Mouse (Mus musculus): ENCODE data around the gene Tmem222.

Gene Tmem222

GRCm38 (mm10) chr4:133294084-133294483 lies 16.5 kb upstream of the Tmem222 start:
- POLR2A ChIA-PET, result interaction anchor here in 3 of 4 experiments (0.6 to 3.6 kb wide), 21 partner anchors 8 to 338 kb away, joined by 3 to 19 read pairs (median 5); partner anchors contain the start of genes Wdtc1 (in 3 of the 3), Gpr3 (in 1 of the 3), Map3k6 (in 1 of the 3) and Slc9a1 (in 1 of the 3)
- CTCF ChIA-PET, result interaction anchor here (0.5 to 2.9 kb wide), 18 partner anchors 8 to 347 kb away, joined by 3 to 17 read pairs (median 6); partner anchors contain the start of gene Tent5b (in 1 of the 4)

- ChIA-PET CTCF (interaction anchor here (0.5 to 2.9 kb wide), 40 partner anchors 8 to 648 kb away, joined by 3 to 17 read pairs (median 4); partner anchors contain the start of genes Tent5b (in 1 of the 4) and Tmem222 (in 1 of the 4)), POLR2A (interaction anchor here in 3 of 4 experiments (0.5 to 3.6 kb wide), 40 partner anchors 8 to 497 kb away, joined by 3 to 19 read pairs (median 4); partner anchors contain the start of genes Wdtc1 (in 3 of the 3), Tmem222 (in 2 of the 3), Gpr3 (in 1 of the 3) and Map3k6 (in 1 of the 3))
These were observed 15.6 kb upstream of the Tmem222 start for GRCm38 (mm10) chr4:133292901-133293843.

DNA sequence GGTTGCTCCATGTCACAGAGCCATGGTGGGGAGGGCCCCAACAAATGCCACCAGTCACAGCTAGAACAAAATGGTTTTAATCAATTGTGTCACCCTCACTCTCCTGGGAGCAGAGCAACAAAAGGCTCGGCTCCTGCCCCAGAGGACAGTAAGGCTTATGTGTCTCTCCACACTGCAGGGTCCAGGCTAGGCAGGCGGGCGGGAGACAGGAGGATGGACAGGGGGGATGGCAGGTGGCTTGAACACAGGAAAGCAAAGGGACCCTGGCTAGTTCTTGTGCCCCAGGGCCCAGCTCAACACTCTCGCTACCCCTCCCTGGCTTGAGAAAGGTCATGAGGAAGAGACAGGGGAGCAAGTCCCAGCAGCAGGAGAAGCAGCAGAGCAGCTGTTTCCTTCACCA lies 14.8 kb upstream of the Tmem222 start:
- ChIA-PET POLR2A (interaction anchor here in 3 of 4 experiments (0.5 to 3.6 kb wide), 28 partner anchors 7 to 496 kb away, joined by 3 to 19 read pairs (median 5); partner anchors contain the start of genes Tmem222 (in 2 of the 3), Wdtc1 (in 2 of the 3), Gpr3 (in 1 of the 3) and Slc9a1 (in 1 of the 3)), CTCF (interaction anchor here (0.6 to 2.9 kb wide), 20 partner anchors 9 to 473 kb away, joined by 3 to 17 read pairs (median 6); partner anchors contain the start of gene Tmem222 (in 1 of the 4))

- POLR2A ChIA-PET, result interaction anchor here in 2 of 4 experiments (0.5 to 3.6 kb wide), 4 partner anchors 9 to 170 kb away, joined by 3 to 19 read pairs (median 4); no protein-coding TSS in a partner anchor
- CTCF ChIA-PET, result interaction anchor here in 2 of 4 experiments (0.6 to 2.8 kb wide), 4 partner anchors 11 to 279 kb away, joined by 3 to 17 read pairs (median 4); no protein-coding TSS in a partner anchor
These were observed 13.7 kb upstream of the Tmem222 start for GRCm38 (mm10) chr4:133291255-133291654.

GRCm38 (mm10) chr4:133286476-133287077 lies 9.0 kb upstream of the Tmem222 start:
- POLR2A ChIA-PET, result interaction anchor here (0.6 to 2.6 kb wide), 24 partner anchors 9 to 307 kb away, joined by 3 to 15 read pairs (median 4); partner anchors contain the start of genes Tmem222 (in 3 of the 4) and Wdtc1 (in 1 of the 4)
- CTCF ChIA-PET, result interaction anchor here in 3 of 4 experiments (0.5 to 3.5 kb wide), 12 partner anchors 11 to 341 kb away, joined by 3 to 13 read pairs (median 5); no protein-coding TSS in a partner anchor

- CTCF ChIA-PET, result interaction anchor here (0.5 to 3.5 kb wide), 16 partner anchors 9 to 500 kb away, joined by 3 to 13 read pairs (median 5); no protein-coding TSS in a partner anchor
- POLR2A ChIA-PET, result interaction anchor here (0.6 to 2.6 kb wide), 22 partner anchors 9 to 306 kb away, joined by 3 to 15 read pairs (median 4); partner anchors contain the start of genes Tmem222 (in 3 of the 4) and Wdtc1 (in 1 of the 4)
These were observed 8.4 kb upstream of the Tmem222 start for GRCm38 (mm10) chr4:133285950-133286349.

DNA sequence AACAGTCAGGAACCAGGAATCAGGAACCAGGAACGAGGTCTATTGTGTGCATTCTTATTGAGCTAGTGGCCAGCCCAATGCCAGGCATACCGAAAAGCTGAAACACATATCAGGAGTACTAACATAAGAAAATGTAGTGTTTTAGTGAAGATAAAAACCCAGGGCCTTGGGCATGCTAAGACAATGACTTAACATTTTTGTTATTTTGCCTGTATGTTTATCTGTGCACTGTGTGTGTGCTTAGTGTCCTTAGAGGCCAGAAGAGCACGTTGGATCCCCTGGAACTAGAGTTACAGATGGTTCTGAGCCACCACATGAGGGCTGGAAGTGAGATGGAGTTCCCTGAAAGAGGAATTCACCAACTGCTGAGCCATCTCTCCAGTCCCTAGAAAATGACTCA lies 7.7 kb upstream of the Tmem222 start:
- ChIA-PET POLR2A (interaction anchor here in 3 of 4 experiments (0.5 to 2.6 kb wide), 19 partner anchors 8 to 264 kb away, joined by 3 to 15 read pairs (median 4); partner anchors contain the start of genes Tmem222 (in 2 of the 3) and Wdtc1 (in 2 of the 3)), CTCF (interaction anchor here in 3 of 4 experiments (0.5 to 3.5 kb wide), 12 partner anchors 9 to 340 kb away, joined by 3 to 13 read pairs (median 6); partner anchors contain the start of gene Slc9a1 (in 1 of the 3))

DNA sequence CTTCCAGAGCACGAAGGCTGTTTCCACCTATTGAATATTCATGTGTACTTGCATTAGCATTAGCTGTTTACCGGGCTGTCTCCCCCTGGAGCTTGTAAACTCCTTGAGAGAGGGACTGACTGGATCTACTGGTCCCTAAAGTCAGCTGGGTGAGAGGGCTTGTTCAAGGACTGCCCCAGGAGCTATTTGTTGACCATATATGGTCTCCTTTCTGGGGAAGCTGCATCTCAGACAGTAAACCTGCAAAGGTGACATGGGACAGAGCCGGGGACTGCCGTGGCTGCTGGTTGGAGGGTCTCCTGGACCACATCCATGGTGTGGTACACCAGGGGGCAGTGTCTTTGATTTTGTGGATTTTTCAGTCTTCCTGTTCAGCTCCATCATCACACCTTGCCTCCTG lies 5.1 kb upstream of the Tmem222 start:
- ChIA-PET CTCF (interaction anchor here (0.6 to 3.5 kb wide), 17 partner anchors 10 to 337 kb away, joined by 3 to 21 read pairs (median 3); partner anchors contain the start of gene Slc9a1 (in 1 of the 4)), POLR2A (interaction anchor here (0.6 to 3.4 kb wide), 21 partner anchors 10 to 263 kb away, joined by 3 to 19 read pairs (median 4); partner anchors contain the start of genes Nudc (in 1 of the 4), Tent5b (in 1 of the 4) and Wdtc1 (in 1 of the 4))

DNA sequence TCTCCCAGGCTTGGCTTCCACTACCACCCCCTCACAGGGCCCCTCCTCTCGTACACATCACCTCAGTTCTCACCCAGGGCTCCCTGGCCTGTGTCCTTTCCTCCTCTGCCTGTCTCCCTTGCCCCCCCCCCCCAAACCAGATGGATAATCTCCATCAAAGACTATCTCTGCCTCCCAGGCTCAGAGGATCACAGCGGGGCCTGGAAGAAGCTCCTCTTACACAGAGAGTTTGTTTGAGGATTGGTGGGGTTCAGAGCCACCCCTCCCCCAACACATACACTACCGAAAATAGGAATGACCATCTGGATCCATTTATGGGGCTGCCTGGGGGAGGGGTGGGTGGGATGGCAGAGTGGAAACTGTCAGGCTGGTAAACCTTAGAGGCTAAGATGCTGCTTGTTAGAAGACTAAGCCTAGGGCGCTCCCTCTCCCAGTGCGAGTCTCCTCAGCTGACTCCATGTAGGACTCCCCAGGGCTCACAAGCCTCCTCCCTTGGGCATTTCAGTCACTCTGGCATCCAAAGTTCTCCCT lies 4.4 kb upstream of the Tmem222 start:
- CTCF ChIA-PET, result interaction anchor here (0.6 to 3.5 kb wide), 21 partner anchors 11 to 1465 kb away, joined by 3 to 21 read pairs (median 3); partner anchors contain the start of gene Slc9a1 (in 1 of the 4)
- POLR2A ChIA-PET, result interaction anchor here (0.6 to 3.4 kb wide), 28 partner anchors 9 to 529 kb away, joined by 3 to 19 read pairs (median 4); partner anchors contain the start of genes Nr0b2 (in 1 of the 4), Nudc (in 1 of the 4), Sytl1 (in 1 of the 4) and Tent5b (in 1 of the 4)

- ChIA-PET CTCF (interaction anchor here (0.7 to 3.5 kb wide), 12 partner anchors 12 to 1465 kb away, joined by 3 to 21 read pairs (median 4); no protein-coding TSS in a partner anchor), POLR2A (interaction anchor here in 3 of 4 experiments (0.7 to 3.4 kb wide), 13 partner anchors 11 to 272 kb away, joined by 3 to 19 read pairs (median 4); partner anchors contain the start of genes Nr0b2 (in 1 of the 3), Nudc (in 1 of the 3) and Sytl1 (in 1 of the 3))
These were observed 3.9 kb upstream of the Tmem222 start for GRCm38 (mm10) chr4:133281513-133281912.

DNA sequence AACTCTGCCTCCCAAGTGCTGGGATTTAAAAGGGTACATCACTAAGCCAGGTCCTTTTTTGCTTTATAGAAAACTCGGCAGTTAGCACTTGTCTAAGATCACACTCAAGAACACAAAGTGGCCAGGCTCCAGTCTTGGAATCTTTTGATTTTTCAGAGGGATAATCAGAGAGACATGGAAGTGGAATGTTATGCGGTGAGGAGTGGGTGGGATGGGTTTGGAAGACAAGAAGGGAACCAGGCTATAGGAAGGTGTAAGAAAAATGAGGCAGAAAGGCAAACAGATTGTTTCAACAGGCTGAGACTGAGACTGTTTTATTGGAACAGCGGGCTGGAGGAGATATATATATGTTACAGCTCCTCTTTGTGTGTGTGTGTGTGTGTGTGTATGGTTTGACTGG lies 890 bp upstream of the Tmem222 start:
- ChIA-PET POLR2A (interaction anchor here in 3 of 4 experiments (0.6 to 2.1 kb wide), 5 partner anchors 14 to 75 kb away, joined by 3 to 7 read pairs (median 4); partner anchors contain the start of gene Wdtc1 (in 1 of the 3)), CTCF (interaction anchor here in 2 of 4 experiments (0.6 kb wide), 2 partner anchors 333 to 338 kb away, joined by 3 read pairs; no protein-coding TSS in a partner anchor)

GRCm38 (mm10) chr4:133278067-133278466 lies 475 bp upstream of the Tmem222 start:
- ChIA-PET CTCF (interaction anchor here (0.6 to 2.3 kb wide), 10 partner anchors 11 to 338 kb away, joined by 3 to 9 read pairs (median 3); no protein-coding TSS in a partner anchor), POLR2A (interaction anchor here in 3 of 4 experiments (0.6 to 4.3 kb wide), 38 partner anchors 8 to 337 kb away, joined by 3 to 29 read pairs (median 4); partner anchors contain the start of genes Sytl1 (in 2 of the 3), Wdtc1 (in 2 of the 3) and Slc9a1 (in 1 of the 3))

- ChIA-PET CTCF (interaction anchor here in 1 of 4 experiments (1.2 kb wide), 1 partner anchor 37 kb away, joined by 4 read pairs; no protein-coding TSS in a partner anchor), POLR2A (interaction anchor here in 2 of 4 experiments (0.8 to 1.6 kb wide), 6 partner anchors 11 to 82 kb away, joined by 3 to 5 read pairs (median 3); partner anchors contain the start of gene Wdtc1 (in 2 of the 2))
These were observed 6.7 kb downstream of the Tmem222 start for GRCm38 (mm10) chr4:133270929-133271328.

DNA sequence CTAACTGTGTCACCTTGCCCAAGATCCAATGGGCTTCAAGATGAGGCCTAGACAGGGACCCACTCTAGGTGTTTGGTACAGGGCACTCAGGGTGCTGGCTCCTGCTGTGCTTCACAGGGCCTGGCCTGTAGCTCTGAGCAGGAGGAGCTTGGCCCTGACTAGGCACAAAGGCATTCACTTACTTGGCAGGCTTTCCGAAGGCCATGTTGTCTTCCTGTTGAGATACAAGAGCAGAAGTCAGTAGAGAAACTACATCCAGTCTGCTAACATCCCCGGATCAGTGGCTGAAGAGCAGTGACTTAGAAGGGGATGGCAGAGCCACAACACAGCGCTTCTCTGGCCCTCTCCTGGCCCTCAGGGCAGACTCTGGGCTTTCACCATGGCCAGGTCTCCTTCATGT lies 8.0 kb downstream of the Tmem222 start:
- CTCF ChIA-PET, result interaction anchor here in 1 of 4 experiments (1.0 kb wide), 1 partner anchor 29 kb away, joined by 3 read pairs; no protein-coding TSS in a partner anchor
- POLR2A ChIA-PET, result interaction anchor here in 1 of 4 experiments (0.9 to 1.6 kb wide), 2 partner anchors 9 to 84 kb away, joined by 3 to 5 read pairs; partner anchors contain the start of gene Wdtc1

DNA sequence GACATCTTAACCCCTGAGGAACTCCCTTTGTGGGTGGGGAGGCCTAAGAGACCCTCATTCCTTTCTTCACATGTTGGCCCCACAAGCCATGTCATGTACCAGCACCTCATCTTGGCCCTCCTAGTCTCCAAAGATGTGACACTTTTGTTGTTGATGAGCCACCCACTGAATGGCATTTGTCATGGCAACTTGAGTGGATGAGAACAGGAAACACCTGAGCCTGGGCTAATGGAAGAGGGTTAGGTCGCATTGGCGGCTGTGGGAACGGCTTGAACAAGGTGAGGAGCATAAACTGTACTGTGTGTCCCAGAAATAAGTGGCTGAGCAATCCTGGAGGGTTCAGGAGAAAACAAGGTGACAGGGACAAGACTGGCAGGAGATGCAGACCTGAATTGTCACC lies 8.7 kb downstream of the Tmem222 start:
- CTCF ChIA-PET, result no interaction called here
- POLR2A ChIA-PET, result no interaction called here
